Mouse (Mus musculus): Measurements from ENCODE around the gene Ica1. TPM values are rescaled to one million over a fixed set of nuclear protein-coding genes. Genes with fewer than 3 reads are reported as not detected.

Ica1 gene
- total RNA-seq, 2 experiments from 2014 or later = 63.2 to 70.0 TPM

GRCm38 (mm10) chr6:8628226-8628625 lies 150.1 kb downstream of the Ica1 start:
- intact Hi-C loops (cut with DNase I) = no loop called here
- DNase-seq (ENCODE audit: low spot score in 2 of 2) = no peak

GRCm38 (mm10) chr6:8623045-8623444 lies 155.2 kb downstream of the Ica1 start:
- intact Hi-C loops (cut with DNase I) = no loop called here
- no peak for DNase-seq (ENCODE audit: low spot score in 2 of 2)

- intact Hi-C loops (cut with DNase I) = no loop called here
Measured at GRCm38 (mm10) chr6:8619582-8620350, 158.5 kb downstream of the Ica1 start.

GRCm38 (mm10) chr6:8617369-8617768 lies 160.9 kb downstream of the Ica1 start:
- no peak for DNase-seq (ENCODE audit: low spot score in 2 of 2)
- intact Hi-C loops (cut with DNase I) = no loop called here

More at GRCm38 (mm10) chr6:8619582-8620350, 158.5 kb downstream of the Ica1 start:
- DNase-seq (ENCODE audit: low spot score in 2 of 2) = no peak

- no peak for DNase-seq (ENCODE audit: low spot score in 2 of 2)
Measured at GRCm38 (mm10) chr6:8591665-8592064, 186.6 kb downstream of the Ica1 start.

GRCm38 (mm10) chr6:8583892-8584291 lies 194.4 kb downstream of the Ica1 start:
- intact Hi-C loops (cut with DNase I) = no loop called here
- DNase-seq (ENCODE audit: low spot score in 2 of 2) = no peak

More at GRCm38 (mm10) chr6:8591665-8592064, 186.6 kb downstream of the Ica1 start:
- intact Hi-C loops (cut with DNase I) = no loop called here

- intact Hi-C loops (cut with DNase I) = no loop called here
- DNase-seq (ENCODE audit: low spot score in 2 of 2) = peak in 1 of 2 experiments; percentile 16
Measured at GRCm38 (mm10) chr6:8582377-8582776, 195.9 kb downstream of the Ica1 start.

Other genes starting within 250 kb of the Ica1 start
- 10 to 100 TPM; 54.1 TPM for gene Nxph1, start 169.9 kb upstream of the Ica1 start, total RNA-seq (2021)

All from left cerebral cortex, postnatal 14 days (tissue).